Mouse (Mus musculus): ENCODE data around the gene Bcl6. TPM values are rescaled to one million over a fixed set of nuclear protein-coding genes. Genes with fewer than 3 reads are reported as not detected.

The Bcl6 gene
- 113 TPM for polyA plus RNA-seq (2017; shearing (Covaris generic))

GRCm38 (mm10) chr16:23988466-23989208, at the start of gene Bcl6, which contains the start of gene Gm37419:
Bcl6 (minus strand) TSS chr16:23988852.
Gm37419 (plus strand) TSS chr16:23988482.

GRCm38 (mm10) chr16:23932294-23932693, 56.4 kb downstream of the Bcl6 start, which contains the start of gene Rtp2:
Rtp2 (minus strand) TSS chr16:23932394.

Other genes with a start within 250 kb of the Bcl6 start
- gene Sst, start 97.9 kb downstream of the Bcl6 start, polyA plus RNA-seq (2017; shearing (Covaris generic)) = not detected
- not detected for gene Rtp2, start 56.5 kb downstream of the Bcl6 start, polyA plus RNA-seq (2017; shearing (Covaris generic))
- not detected for gene Gm37419, start 370 bp downstream of the Bcl6 start, polyA plus RNA-seq (2017; shearing (Covaris generic))